Mouse (Mus musculus) B cell, adult (primary cell): ENCODE measurements around the gene Ampd3. TPM values are rescaled to one million over a fixed set of nuclear protein-coding genes. Genes with fewer than 3 reads are reported as not detected.

ENCODE experiments used
- total RNA-seq: library from RNA; stranded (reverse); gene quantifications from 4 replicates; pipeline ENCODE4 v1.2.4, GENCODE M21; 2023; ENCODE audit not compliant: inconsistent age

Ampd3 gene
- 16.0 to 18.5 TPM (median 17.2 TPM) in 4 replicates for total RNA-seq

DNA sequence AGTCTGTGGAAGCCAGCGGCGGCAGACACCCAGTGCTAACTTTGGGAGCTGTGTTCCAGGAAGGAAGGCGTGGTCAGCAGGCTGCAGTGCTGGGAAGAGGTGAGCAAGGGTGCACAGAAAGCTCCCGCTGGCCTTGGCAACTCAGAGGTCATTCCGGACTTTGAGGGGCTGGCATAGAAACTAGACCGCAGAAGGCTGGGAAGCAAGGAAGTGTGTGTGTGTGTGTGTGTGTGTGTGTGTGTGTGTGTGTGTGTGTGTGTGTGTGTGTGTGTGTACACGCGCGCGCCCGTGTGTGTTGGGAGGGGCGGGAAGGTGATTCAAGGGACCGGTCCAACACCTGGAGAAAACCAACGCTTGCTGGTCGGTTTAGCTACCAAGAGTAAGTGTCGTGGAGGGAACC, at the start of gene Ampd3:
Gene Ampd3, plus strand, starts transcription at position 206 of the 400 bp plus-strand sequence.

DNA sequence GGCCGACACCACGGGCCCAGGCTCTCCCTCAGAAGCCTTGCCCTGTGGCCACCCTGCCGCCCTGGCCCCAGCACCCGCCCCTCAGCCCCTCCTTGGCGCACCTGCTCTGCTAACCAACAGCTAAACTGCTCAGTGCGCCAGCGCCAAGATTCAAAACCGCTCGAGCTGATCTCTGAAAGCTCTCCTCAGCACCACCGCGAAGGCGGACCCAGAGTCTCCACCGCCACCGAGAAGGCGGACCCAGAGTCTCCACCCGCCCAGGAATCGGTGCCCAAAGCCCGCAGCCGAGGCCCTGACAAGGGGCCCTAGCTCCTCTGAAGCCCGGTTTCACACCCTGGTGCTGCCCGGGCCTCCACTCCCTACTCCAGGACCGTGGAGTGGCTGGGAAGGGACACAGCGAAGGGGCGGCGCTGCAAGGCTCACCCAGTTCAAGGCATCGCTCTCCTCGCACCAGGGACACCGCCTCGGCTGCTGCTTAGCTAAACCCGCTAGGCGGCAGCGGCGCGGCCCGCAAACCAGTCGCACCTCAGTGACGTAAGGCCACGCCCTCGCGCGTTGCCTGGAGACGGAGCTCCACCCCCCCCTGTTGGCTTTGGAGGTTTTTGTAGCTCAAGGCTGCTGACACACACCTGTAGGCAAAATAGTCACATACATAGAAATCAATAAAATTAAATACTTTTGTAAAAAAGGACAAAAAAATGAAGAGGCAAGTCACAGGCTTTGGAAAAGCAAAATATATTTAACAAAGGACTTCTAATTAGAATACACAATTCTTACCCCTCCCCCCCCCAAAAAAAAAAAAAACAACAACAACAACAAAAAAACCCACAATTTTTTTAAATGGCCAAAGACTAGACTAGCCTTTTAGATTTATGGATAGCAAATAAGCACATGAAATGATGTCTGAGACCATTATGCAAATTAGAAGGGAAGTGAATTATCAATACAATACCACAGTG, 76.2 kb downstream of the Ampd3 start, which contains the start of gene Rnf141:
Gene Rnf141, minus strand, starts transcription at position 542 of the 959 bp plus-strand sequence.

Other genes with a start within 250 kb of the Ampd3 start
- 6.3 to 10.9 TPM (median 8.6 TPM) in 4 replicates for gene Sbf2, start 153.3 kb upstream of the Ampd3 start, total RNA-seq
- gene Adm, start 140.5 kb upstream of the Ampd3 start, total RNA-seq = 1.1 to 2.7 TPM (median 2.3 TPM) in 4 replicates
- 31.1 to 35.8 TPM (median 31.2 TPM) in 4 replicates for gene Rnf141, start 76.3 kb downstream of the Ampd3 start, total RNA-seq
- not detected in 4 replicates for gene Lyve1, start 95.0 kb downstream of the Ampd3 start, total RNA-seq
- 0.80 to 1.4 TPM (median 0.85 TPM) in 4 replicates for gene Mrvi1, start 214.3 kb downstream of the Ampd3 start, total RNA-seq